Mouse (Mus musculus): ENCODE data around the gene Gjc1. TPM values are rescaled to one million over a fixed set of nuclear protein-coding genes. Genes with fewer than 3 reads are reported as not detected.
A peak's percentile ranks its signal among the peaks of the same experiment; 100 is the strongest.

Gene Gjc1
- total and polyA plus RNA-seq, 3 experiments: 1.8 to 20.6 (median 12.9) TPM

DNA sequence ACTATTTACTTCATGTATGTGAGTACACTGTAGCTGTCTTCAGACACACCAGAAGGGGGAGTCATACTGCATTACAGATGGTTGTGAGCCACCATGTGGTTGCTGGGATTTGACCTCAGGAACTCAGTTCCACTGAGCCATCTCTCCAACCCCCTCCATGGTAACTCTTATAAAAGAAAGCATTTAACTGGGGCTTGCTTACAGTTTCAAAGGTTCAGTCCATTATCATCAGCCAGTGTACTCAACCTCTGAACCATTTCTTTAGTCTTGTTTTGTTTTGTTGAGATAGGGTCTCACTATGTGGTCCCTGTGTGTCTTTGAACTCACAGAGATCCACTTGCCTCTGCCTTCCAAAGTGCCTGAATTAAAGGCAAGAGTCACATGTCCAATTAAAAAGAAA lies 4.6 kb downstream of the Gjc1 start:
- no peak for DNase-seq

DNA sequence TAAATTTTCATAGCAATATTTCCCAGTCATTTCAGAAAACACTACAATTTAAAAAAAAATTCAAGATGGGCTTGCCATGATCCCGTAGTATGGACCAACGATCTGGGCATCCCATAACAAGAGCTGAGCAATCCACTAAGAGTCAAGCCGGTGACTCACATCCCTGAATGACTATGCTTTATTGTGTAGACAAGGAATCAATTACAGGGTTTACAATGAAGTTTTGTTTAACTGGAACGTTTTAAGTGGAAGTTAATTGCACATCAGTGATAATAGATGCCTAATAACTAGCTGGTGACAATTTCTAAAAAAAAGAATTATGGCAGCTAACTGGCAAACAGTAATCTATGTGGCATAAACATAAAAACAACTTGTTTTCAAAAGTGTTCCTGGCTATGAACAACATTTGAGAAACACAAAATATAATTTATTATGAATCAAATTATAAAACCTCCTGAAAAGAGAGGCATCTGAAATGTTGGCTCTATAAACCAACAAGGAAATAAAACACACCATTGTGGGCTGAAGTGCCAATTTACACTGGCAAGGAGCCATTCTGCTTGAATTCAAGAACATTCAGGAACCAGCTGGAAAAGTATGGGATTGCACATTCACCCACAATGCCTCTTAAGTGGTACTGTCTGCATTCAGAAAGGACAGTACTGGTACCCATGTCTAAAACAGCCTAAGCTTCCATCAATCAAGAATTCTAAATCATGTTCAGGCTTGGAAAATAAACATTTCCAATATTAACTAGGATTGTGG lies 8.6 kb downstream of the Gjc1 start:
- DNase-seq: no peak

DNA sequence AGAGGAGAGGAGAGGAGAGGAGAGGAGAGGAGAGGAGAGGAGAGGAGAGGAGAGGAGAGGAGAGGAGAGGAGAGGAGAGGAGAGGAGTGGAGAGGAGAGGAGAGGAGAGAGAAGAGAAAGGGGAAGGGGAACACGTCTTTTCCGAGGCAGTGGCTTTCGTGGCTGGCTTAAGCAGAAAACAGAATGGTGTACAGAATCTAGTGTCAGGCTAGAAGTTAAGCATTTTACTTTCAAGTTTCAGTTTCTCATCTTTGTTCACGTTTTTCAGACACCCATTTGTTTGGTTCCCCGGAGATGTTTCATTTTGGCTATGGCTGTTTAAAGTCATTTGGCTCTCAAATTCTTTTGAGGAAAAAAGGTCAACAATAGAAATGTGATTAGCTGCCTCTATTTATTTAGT lies 11.3 kb downstream of the Gjc1 start:
- DNase-seq: no peak

DNA sequence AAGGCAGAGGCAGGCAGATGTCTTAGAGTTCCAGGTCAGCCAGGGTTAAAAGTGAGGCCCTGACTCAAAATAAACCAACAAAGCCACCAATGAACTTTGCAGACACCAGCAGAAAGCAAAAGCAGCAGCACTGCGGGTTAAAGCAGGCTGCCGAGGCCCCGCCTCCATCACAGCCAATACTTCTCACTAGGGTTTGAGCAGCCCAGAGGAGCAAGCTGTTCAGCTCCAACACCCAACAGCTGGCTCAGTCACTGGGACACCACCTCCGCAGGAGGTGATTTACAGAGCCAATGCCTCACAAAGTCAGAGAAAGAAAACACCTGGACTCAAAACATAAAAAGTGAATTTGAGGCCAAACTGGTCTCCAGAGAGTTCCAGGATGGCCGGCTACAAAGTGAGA lies 16.0 kb downstream of the Gjc1 start:
- no peak for DNase-seq

DNA sequence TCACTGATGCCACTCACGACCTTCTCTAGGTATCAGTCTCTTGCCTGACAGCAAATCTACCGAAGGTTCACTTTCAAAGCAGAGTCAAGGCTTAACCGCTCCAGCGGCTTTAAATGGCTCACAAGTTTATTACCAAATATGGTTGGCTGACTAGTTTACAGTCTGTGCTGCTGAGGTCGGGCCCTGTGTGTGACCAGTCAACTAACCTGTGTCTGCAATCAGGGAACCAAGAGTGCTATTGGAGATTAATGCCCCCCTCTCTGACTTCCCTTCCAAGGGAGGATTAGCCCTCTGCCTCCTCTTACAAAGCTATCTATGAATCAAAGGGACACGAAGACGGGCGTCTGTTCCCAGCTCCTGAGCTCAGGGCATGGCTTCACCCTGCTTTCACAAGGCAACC lies 25.3 kb downstream of the Gjc1 start:
- DNase-seq: no peak

DNA sequence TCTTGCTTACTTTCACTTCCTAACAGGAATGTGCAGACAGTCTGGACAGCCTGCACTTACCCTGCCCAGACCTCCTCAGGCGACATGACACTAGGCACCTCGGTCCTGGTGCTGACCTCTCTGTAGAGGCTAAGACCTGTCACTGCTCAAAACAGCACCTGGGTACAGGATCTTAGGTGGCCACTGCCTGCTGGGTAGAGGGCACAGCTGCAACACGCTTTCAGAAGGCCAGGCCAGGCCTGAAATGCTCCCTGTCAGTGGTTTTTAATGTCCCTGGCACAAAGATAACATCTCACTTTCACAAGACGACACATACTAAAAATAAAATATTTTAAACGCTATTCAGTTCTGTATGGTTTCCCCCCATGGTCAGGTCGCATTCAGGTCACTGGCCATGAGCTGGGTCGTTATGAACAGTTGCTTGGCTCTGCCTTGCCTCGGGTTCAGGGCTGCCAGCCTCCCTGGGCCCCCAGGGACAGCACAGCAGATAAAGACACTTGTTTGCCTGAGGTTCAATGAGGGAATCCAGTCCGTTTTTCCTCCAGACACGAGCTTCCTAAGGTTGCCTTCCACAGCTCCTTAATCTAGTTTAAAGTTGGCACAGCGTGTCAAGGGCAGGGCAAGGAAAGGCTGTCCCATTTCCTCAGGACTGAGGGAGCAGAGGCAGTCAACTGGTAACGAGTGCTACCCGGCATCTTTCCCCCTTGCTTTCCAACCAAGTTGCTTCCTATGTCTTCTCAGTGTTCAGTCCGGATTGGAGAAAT lies 27.6 kb downstream of the Gjc1 start:
- peak; percentile 32 for DNase-seq

DNA sequence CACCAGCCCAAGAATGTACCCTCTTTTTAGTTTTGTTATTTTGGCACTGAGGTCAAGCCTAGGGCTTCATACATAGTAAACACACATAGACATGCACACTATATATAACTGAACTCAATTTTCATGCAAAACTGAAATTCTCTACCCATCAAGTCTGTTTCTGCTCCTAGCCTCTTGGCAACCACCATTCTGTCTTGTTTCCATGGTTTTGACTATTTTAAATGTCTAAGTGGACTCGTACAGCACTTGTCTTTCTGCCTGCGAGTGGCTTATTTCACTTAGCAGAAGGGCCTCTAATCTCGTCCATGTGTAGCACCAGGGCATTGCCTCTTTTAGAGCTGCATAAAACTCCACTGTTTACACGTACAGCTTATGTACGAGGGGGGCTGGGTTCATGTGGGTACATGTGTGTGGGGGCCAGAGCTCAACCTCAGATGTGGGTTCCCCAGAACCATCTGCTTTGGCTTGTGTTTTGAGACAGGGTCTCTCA lies 31.8 kb downstream of the Gjc1 start:
- no peak for DNase-seq

DNA sequence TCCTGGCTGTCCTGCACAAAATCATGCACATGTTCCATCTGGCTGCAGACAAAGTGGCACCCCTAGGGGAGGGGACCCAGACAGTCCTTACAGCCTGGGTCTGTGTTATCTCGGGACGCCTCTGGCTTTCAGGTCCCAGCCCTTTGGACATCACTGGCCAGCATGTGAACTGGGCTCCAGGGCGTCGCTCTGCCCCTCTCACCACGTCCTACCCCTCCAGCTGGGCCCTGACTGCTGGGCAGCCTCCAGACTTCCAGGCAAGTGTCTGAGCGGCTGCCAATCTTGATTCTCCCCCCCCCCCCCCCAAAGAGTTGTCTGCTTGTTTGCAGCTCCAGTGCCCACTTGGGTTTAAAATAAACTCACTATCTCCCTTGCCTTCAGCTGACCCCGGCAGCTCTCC lies 36.1 kb downstream of the Gjc1 start:
- no peak for DNase-seq

DNA sequence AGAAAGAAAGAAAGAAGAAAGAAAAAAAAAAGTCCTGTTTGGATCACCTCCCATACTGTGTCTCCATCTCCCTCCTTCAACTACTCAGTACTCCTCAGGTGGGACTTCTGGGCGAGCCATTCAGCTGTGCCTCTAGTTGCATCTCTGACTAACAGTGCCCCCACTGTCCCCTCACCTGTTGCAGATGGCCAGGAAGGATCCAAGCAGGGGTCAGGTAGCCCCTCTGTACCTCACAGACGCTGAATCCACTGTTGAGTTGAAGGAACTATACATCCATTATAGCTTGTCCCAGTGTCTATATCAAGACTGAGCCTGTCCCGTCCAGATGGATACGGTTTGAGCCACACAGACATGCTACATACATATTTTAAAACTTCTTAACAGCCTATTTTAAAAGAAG lies 38.0 kb downstream of the Gjc1 start:
- no peak for DNase-seq

DNA sequence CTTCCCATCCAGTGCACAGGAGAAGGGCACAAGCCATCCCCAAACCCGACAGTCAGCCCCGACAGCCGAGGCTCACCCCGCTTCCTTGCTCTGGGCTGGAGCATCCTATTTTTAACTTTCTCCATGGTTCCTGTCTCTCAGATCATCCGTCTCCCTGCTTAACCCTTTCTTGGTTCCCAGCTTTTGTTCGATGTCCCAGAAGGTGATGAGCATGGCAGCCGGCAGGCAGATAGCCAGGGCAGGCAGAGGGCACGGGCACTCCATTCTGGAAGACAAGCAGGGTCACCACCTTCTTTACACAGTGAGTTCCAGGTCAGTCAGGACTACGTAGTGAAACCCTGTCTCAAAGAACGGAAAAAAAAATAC lies 38.5 kb downstream of the Gjc1 start:
- no peak for DNase-seq

DNA sequence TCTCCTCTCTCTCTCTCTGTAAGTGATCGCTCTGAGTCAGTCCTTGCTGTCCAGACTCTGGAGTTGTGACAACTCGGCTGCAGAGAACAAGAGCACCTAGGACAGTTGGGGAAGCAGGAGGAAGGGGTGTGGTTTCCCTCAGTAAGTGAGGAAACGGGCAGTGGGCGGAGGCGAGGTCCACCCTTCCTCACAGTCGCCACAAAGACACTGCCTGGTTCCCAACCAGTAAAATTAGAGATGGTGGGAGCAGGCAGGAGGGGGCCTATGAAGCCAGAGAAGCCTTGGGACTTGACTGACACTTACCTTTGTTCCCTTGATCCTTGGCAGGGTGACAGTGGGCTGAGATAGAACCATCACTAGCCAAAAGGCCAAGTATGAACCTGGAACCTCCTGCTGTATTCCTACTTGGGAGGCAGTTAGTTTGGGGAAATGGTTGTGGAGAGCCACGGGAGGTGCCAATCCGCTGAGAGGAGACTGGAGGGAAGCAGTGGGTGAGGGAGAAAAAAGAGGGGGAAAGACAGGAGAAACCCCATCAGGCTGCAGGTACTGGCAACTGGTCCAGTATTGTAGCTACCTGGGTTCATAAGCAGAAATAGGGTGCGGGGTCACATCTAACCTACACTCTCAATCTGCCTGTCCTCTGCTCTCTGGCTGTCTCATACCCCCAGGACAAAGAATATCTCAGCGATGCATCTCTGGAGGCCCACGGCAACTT lies 39.1 kb downstream of the Gjc1 start:
- DNase-seq: peak; percentile 44

DNA sequence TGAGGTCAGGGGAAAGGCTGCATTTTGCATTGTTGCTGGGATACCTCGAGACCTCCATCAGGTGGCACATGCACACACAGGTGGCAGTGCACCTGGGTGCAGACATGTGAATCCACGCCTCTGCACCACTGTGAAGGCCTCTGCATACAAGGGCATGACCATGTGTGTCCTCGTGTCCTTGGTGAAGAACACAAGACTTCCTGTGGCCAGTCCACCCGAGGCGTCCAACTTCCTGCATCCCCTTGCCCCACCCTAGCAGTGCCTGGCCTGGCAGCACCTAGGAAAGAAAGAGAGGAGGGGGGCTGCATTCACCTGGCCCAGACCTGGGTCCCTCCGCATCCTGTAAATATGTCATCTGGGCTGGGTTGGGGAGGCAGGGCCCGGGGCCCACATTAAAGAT lies 39.7 kb downstream of the Gjc1 start:
- no peak for DNase-seq

DNA sequence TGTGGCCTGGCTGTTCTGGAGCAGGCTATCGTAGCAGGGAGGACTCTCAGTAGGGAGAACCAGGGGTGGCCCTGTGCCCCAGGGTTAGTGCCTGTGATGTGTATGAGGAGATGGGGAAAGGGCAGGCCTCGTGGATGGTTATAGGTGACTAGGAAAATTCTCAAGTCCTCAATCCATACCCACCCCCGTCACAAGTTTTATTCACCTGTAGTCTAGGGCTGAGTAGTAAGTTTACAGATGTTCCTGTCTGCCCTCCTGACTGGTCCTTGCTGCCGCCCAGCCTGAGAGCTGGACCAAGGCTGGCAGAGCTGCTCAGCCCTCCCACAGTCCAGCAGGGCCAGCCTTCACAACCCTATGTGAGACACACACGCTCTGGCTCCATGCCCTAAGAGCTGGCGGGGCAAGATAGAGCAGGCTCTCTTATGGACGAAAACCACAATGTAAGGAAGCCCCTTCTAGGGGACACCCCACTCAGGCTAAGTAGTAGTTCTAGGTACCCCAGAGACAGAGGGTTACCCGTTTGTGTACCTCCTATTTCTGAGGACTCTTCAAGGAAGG lies 40.3 kb downstream of the Gjc1 start:
- no peak for DNase-seq

DNA sequence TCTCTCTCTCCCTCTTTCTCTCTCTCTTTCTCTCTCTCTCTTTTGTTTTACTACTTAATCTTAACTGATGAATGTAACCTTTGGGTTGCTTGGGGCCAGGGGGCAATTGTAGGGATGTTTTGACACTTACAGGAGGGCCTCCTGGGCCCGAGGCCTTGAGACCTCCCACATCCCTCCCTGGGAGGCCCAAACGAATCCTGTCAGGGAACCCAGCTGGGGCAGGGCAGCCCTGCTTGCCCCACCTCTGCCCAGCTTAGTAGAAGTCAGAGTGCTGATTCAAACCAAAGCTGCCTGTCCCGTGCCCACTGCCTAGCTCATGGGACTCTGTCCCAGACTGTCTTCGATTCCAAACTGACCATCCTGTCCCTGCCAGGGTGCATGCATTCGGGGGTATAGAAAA lies 40.9 kb downstream of the Gjc1 start:
- no peak for DNase-seq

DNA sequence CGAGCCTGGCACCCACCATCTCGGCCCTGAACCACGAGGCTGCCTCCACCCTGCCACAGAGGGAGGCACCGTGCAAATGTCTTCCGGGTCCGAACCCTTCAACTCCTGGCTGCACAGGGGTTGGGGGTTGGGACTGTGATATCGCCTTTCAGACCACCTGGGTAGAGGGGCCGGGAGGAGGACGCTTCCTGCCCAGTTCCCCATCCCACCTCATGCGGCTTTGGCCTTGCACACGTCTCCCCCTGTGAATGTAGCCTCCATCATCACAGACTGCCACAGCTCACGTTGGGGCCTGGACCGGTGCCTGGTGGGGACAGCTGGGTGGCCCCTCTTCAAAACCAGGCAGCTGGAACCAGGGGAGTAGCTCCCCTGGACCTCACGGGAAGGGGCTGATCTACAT lies 41.3 kb downstream of the Gjc1 start:
- DNase-seq: no peak

DNA sequence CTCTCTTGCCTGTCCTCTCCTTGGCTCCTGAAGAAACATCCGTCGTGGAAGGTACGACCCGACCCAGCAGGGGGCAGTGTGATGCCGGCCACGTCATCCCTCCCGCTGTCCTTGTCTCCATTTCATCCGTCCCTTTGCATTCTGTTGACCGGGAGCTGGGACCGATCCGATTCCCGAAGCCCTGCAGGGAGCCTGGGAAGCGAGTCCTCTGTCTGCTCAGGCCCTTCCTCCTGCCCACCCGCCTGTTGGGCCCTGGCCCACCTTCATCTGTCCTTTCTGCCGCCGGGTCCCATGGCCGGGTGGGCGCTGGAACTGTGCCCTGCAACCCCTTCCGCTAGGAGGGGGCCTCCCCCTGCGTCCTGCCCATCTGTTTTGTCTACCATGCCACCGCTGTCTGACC lies 41.9 kb downstream of the Gjc1 start:
- peak; percentile 88 for DNase-seq

DNA sequence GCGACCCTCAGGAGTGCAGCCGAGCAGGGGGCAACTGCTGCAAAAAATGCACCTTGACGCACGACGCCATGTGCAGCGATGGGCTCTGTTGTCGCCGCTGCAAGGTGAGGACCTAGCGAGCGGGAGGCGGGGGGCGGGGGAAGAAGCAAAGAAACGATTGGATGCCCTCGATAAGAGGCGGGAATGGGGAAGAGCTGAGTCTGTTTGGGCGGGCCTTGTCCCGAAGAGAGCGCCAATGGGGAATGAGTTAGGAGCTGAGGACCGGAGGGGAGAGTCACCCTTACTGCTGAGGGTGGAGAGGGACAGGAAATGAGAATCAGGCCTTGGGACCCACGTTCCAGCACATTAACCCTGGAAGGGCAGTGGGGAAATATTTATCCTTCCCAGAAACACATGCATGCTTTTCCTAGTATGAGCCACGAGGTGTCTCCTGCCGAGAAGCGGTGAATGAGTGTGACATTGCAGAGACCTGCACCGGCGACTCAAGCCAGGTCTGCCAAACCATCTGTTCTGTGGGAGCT lies 44.8 kb downstream of the Gjc1 start:
- peak; percentile 92 for DNase-seq

DNA sequence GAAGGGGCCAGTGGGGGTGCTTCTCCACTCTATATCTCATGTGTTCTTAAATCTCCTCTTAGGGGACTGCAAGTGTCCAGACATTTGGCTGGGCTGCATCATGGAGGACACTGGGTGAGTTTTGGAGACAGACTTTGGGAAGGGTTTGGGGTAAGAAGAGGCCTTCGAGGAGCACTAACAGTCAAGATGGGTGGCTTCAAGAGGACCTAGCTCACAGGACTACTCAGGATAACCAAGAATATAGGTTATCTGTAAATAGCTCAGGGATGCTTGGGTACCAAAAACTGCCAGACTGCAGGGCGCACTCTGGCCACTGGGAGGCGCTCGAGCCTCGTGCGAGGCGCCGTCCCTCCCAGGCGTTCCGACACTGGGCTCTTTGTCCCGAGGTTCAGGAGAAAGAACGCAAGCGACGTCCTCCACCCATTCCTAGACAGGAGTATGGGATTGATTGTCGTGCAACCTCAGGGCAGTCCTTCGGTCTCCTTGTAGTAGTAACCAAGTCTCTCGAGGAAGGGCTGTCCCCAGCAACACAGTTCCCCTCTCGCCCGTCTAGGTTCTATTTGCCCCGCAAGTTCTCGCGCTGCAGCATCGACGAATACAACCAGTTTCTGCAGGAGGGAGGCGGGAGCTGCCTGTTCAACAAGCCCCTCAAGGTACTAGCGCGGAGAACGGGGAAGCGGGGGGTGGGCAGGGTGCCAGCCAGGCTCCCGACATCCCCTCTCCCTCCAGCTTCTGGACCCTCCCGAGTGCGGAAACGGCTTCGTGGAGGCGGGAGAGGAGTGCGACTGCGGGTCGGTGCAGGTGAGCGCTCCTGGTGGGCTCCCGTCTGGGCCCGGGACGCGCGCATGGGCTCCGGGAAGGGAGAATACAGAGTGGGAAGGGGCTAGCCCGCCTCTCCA lies 45.5 kb downstream of the Gjc1 start:
- DNase-seq: peak; percentile 88

DNA sequence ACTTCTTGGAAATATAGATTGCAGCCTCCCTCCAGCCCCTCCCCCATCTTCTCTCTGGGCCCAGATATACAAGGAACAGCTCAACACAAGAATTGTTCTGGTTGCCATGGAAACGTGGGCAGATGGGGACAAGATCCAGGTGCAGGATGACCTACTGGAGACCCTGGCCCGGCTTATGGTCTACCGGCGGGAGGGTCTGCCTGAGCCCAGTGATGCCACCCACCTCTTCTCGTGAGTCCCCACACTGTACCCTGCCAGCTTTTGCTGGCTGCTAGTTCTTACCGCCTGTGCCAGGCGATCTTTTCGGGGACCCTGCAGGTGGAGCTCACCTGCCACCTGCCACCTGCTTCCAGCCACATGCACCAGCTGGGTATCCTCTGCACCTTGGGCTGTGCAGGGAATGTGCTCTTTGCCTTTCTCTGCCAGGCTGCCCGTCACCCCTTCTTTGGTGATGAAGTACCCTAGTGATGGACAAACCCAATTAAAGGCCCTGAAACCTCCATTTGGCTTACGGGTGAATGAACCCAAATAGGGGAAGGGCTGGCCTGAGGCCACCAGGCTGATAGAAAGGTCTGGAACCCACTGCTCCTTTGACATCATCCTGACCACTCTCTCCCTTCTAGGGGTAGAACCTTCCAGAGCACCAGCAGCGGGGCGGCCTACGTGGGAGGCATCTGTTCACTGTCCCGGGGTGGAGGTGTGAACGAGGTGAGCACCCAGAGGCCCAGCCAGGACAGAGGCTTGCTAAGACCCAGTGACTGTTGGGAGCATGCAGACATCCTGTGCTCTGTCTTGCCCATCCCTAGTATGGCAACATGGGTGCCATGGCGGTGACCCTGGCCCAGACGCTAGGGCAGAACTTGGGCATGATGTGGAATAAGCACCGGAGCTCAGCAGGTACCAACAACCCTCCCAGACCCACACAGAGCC lies 46.5 kb downstream of the Gjc1 start:
- DNase-seq: no peak
